Mouse (Mus musculus) embryonic facial prominence, embryonic 15.5 days (tissue): ENCODE data around the gene Rfx3. TPM values are rescaled to one million over a fixed set of nuclear protein-coding genes. Genes with fewer than 3 reads are reported as not detected.

Experiments used
- ATAC-seq: fragments of 200-750 bp; cut with Nextera tagmentation; 2 replicates; pipeline ENCODE4 v1.8.0; 2017; ENCODE audit warnings: low read depth, moderate TSS enrichment; ENCODE audit not compliant: insufficient number of reproducible peaks, low FRiP score, low TSS enrichment
- H3K27ac ChIP-seq: fragments of 300-500 bp; sonication (generic); replicated peaks from 2 replicates; pipeline ENCODE4 v1.5.1; 2015; ENCODE audit warnings: mild to moderate bottlenecking, inconsistent platforms
- H3K27me3 ChIP-seq: fragments of 300-500 bp; sonication (generic); 2 replicates; pipeline ENCODE4 v1.6.1; 2015; ENCODE audit warnings: inconsistent platforms
- H3K36me3 ChIP-seq: fragments of 300-500 bp; sonication (generic); 2 replicates; pipeline ENCODE4 v1.6.1; 2015; ENCODE audit warnings: mild to moderate bottlenecking, inconsistent platforms
- H3K4me1 ChIP-seq: fragments of 300-500 bp; sonication (generic); 2 replicates; pipeline ENCODE4 v1.6.1; 2015; ENCODE audit warnings: inconsistent platforms
- H3K4me2 ChIP-seq: fragments of 300-500 bp; sonication (generic); replicated peaks from 2 replicates; pipeline ENCODE4 v1.6.1; 2015; ENCODE audit warnings: mild to moderate bottlenecking, inconsistent platforms
- H3K4me3 ChIP-seq: fragments of 300-500 bp; sonication (generic); replicated peaks from 2 replicates; pipeline ENCODE4 v1.5.1; 2015; ENCODE audit warnings: mild to moderate bottlenecking, inconsistent platforms
- H3K9ac ChIP-seq: fragments of 300-500 bp; sonication (generic); 2 replicates; pipeline ENCODE4 v1.6.1; 2015; ENCODE audit warnings: inconsistent platforms
- H3K9me3 ChIP-seq: fragments of 300-500 bp; sonication (generic); replicated peaks from 2 replicates; pipeline ENCODE4 v1.6.1; 2016; ENCODE audit warnings: inconsistent platforms
- WGBS: fragments of 180-500 bp; shearing (Covaris S2); methylation state at CpG from one replicate; pipeline ENCODE4 v1.1.7; 2015; 5-methylcytosine and 5-hydroxymethylcytosine counted together
- polyA plus RNA-seq: library from polyadenylated mRNA; unstranded; fragments of >200 nt; fragmentation: Nextera tagmentation; extraction: Ambion mirVana; gene quantifications from 2 replicates; pipeline ENCODE4 v1.2.1, GENCODE M21; 2015

Rfx3 gene
- 14.3 and 16.2 TPM in 2 replicates for polyA plus RNA-seq

- H3K9ac ChIP-seq = peak within 1 kb of the TSS; percentile 84
- peak; percentile 91 for ATAC-seq
- no peaks in the 10 kb centered on the region for H3K4me1 ChIP-seq
- no peaks in the 10 kb centered on the region for H3K36me3 ChIP-seq
- peak within 1 kb of the TSS; percentile 100 for H3K27ac ChIP-seq
- peak within 1 kb of the TSS; percentile 72 for H3K4me2 ChIP-seq
- H3K9me3 ChIP-seq = no peaks in the 10 kb centered on the region
- no peaks in the 10 kb centered on the region for H3K27me3 ChIP-seq
- under 1% methylated on average over 73 of the region's 78 CpGs for WGBS
- peak within 1 kb of the TSS; percentile 89 for H3K4me3 ChIP-seq
These were observed at the start of gene Rfx3 for GRCm38 (mm10) chr19:28010471-28011395. Gene Rfx3, minus strand, starts transcription at chr19:28011166.

GRCm38 (mm10) chr19:28052058-28052457, 41.1 kb upstream of the Rfx3 start:
- Histone ChIP-seq H3K27ac (no peak overlapping the region), H3K4me1 (no peaks in the 10 kb centered on the region), H3K4me2 (no peak overlapping the region), H3K27me3 (no peaks in the 10 kb centered on the region), H3K4me3 (no peak overlapping the region), H3K36me3 (no peaks in the 10 kb centered on the region), H3K9ac (no peak overlapping the region), H3K9me3 (no peaks in the 10 kb centered on the region)
- ATAC-seq = no peak
- WGBS = 90% methylated on average over 1 of the region's 1 CpGs

GRCm38 (mm10) chr19:28051571-28051970, 40.6 kb upstream of the Rfx3 start:
- no peak overlapping the region for H3K4me2 ChIP-seq
- H3K36me3 ChIP-seq = no peaks in the 10 kb centered on the region
- H3K9me3 ChIP-seq = no peaks in the 10 kb centered on the region
- H3K27ac ChIP-seq = no peak overlapping the region
- no peaks in the 10 kb centered on the region for H3K27me3 ChIP-seq
- H3K4me3 ChIP-seq = no peak overlapping the region
- no peak overlapping the region for H3K9ac ChIP-seq
- no peak for ATAC-seq
- no peaks in the 10 kb centered on the region for H3K4me1 ChIP-seq
- 73% methylated on average over 5 of the region's 5 CpGs for WGBS

GRCm38 (mm10) chr19:28049280-28049679, 38.3 kb upstream of the Rfx3 start:
- no peaks in the 10 kb centered on the region for H3K27me3 ChIP-seq
- H3K36me3 ChIP-seq = no peaks in the 10 kb centered on the region
- no peaks in the 10 kb centered on the region for H3K9me3 ChIP-seq
- H3K4me3 ChIP-seq = no peak overlapping the region
- H3K4me2 ChIP-seq = no peak overlapping the region
- ATAC-seq = no peak
- H3K27ac ChIP-seq = no peak overlapping the region
- H3K9ac ChIP-seq = no peak overlapping the region
- 67% methylated on average over 4 of the region's 4 CpGs for WGBS
- H3K4me1 ChIP-seq = no peaks in the 10 kb centered on the region

- no peaks in the 10 kb centered on the region for H3K36me3 ChIP-seq
- H3K27me3 ChIP-seq = no peaks in the 10 kb centered on the region
- WGBS = 89% methylated on average over 5 of the region's 5 CpGs
- ATAC-seq = no peak
- no peaks in the 10 kb centered on the region for H3K9me3 ChIP-seq
- H3K4me3 ChIP-seq = no peak overlapping the region
- no peak overlapping the region for H3K27ac ChIP-seq
- no peaks in the 10 kb centered on the region for H3K4me1 ChIP-seq
- no peak overlapping the region for H3K9ac ChIP-seq
- H3K4me2 ChIP-seq = no peak overlapping the region
These were observed 35.8 kb upstream of the Rfx3 start for GRCm38 (mm10) chr19:28046806-28047205.

- H3K27ac ChIP-seq = no peak overlapping the region
- H3K9ac ChIP-seq = no peak overlapping the region
- no peaks in the 10 kb centered on the region for H3K4me1 ChIP-seq
- H3K4me2 ChIP-seq = no peak overlapping the region
- no peak for ATAC-seq
- no peaks in the 10 kb centered on the region for H3K27me3 ChIP-seq
- no peak overlapping the region for H3K4me3 ChIP-seq
- 43% methylated on average over 5 of the region's 5 CpGs for WGBS
- H3K9me3 ChIP-seq = no peaks in the 10 kb centered on the region
- no peaks in the 10 kb centered on the region for H3K36me3 ChIP-seq
These were observed 34.0 kb upstream of the Rfx3 start for GRCm38 (mm10) chr19:28044950-28045349.

GRCm38 (mm10) chr19:28011718-28012499, 943 bp upstream of the Rfx3 start:
- Histone ChIP-seq H3K27ac (peak overlapping the region; percentile 100), H3K4me1 (no peaks in the 10 kb centered on the region), H3K4me2 (peak overlapping the region; percentile 72), H3K36me3 (no peaks in the 10 kb centered on the region), H3K27me3 (no peaks in the 10 kb centered on the region), H3K9me3 (no peaks in the 10 kb centered on the region), H3K4me3 (peak overlapping the region; percentile 89), H3K9ac (peak overlapping the region; percentile 80)
- ATAC-seq = peak; percentile 61
- under 1% methylated on average over 52 of the region's 52 CpGs for WGBS

GRCm38 (mm10) chr19:28011396-28011717, 391 bp upstream of the Rfx3 start:
- peak overlapping the region; percentile 80 for H3K9ac ChIP-seq
- H3K36me3 ChIP-seq = no peaks in the 10 kb centered on the region
- WGBS = under 1% methylated on average over 29 of the region's 30 CpGs
- peak overlapping the region; percentile 89 for H3K4me3 ChIP-seq
- H3K9me3 ChIP-seq = no peaks in the 10 kb centered on the region
- peak; percentile 99 for ATAC-seq
- peak overlapping the region; percentile 55 for H3K4me2 ChIP-seq
- H3K27ac ChIP-seq = peak overlapping the region; percentile 100
- H3K4me1 ChIP-seq = no peaks in the 10 kb centered on the region
- H3K27me3 ChIP-seq = no peaks in the 10 kb centered on the region

GRCm38 (mm10) chr19:28009587-28010281, 1.2 kb downstream of the Rfx3 start:
- Histone ChIP-seq H3K9me3 (no peaks in the 10 kb centered on the region), H3K36me3 (no peaks in the 10 kb centered on the region), H3K4me1 (no peaks in the 10 kb centered on the region), H3K4me3 (peak overlapping the region; percentile 89), H3K27ac (peak overlapping the region; percentile 100), H3K27me3 (no peaks in the 10 kb centered on the region), H3K4me2 (peak overlapping the region; percentile 55), H3K9ac (peak overlapping the region; percentile 84)
- ATAC-seq = no peak
- WGBS = under 1% methylated on average over 5 of the region's 5 CpGs

GRCm38 (mm10) chr19:28004190-28004589, 6.8 kb downstream of the Rfx3 start:
- Histone ChIP-seq H3K9ac (no peak overlapping the region), H3K27ac (no peak overlapping the region), H3K4me3 (no peak overlapping the region), H3K9me3 (no peaks in the 10 kb centered on the region), H3K27me3 (no peaks in the 10 kb centered on the region), H3K4me1 (no peaks in the 10 kb centered on the region), H3K36me3 (no peaks in the 10 kb centered on the region), H3K4me2 (no peak overlapping the region)
- WGBS = 68% methylated on average over 1 of the region's 1 CpGs
- no peak for ATAC-seq

- no peak overlapping the region for H3K27ac ChIP-seq
- WGBS = 79% methylated on average over 1 of the region's 1 CpGs
These were observed 7.5 kb downstream of the Rfx3 start for GRCm38 (mm10) chr19:28003474-28003873.

More at GRCm38 (mm10) chr19:28003474-28003873, 7.5 kb downstream of the Rfx3 start:
- H3K4me3 ChIP-seq = no peak overlapping the region
- no peak for ATAC-seq
- H3K9ac ChIP-seq = no peak overlapping the region
- no peak overlapping the region for H3K4me2 ChIP-seq
- no peaks in the 10 kb centered on the region for H3K36me3 ChIP-seq
- no peaks in the 10 kb centered on the region for H3K27me3 ChIP-seq
- H3K9me3 ChIP-seq = no peaks in the 10 kb centered on the region
- H3K4me1 ChIP-seq = no peaks in the 10 kb centered on the region
